Mouse (Mus musculus) E14TG2a.4 (cell line): ENCODE measurements around the gene Hrct1.

Experiments used
- CTCF ChIP-seq: conservative IDR thresholded peaks from 2 replicates; pipeline ENCODE4 v1.5.1; 2014; ENCODE audit warnings: low read length
- NANOG ChIP-seq: IDR thresholded peaks from 2 replicates; pipeline ENCODE4 v1.6.1; 2014; ENCODE audit warnings: borderline replicate concordance, low read length, mixed read lengths
- POU5F1 ChIP-seq: IDR thresholded peaks from 2 replicates; pipeline ENCODE4 v1.6.1; 2014; ENCODE audit warnings: low read length, borderline replicate concordance

DNA sequence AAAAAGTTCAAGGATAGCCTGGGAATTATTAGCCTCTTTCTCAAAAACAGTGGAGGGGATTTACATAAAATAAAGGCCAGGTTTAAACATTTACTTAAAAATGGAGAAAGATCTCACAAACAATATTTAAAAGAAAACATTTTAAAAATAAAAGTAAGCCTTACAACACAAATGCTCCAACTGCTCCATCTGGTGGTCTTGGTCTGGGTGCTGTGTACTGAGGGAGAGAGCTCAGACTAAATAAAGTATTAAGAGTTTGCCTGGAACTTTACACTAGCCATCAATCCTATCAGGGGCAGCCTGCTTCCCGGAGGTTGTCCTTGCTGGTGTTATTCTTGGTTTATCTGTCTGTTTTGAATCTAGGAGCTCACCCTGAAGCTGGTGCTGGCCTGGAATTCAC is 16.1 kb downstream of the Hrct1 start:
- TF ChIP-seq CTCF: no peak
- TF ChIP-seq NANOG: no peak
- TF ChIP-seq POU5F1: no peak
